Mouse (Mus musculus): Measurements from ENCODE around the gene Olfr522. TPM values are rescaled to one million over a fixed set of nuclear protein-coding genes. Genes with fewer than 3 reads are reported as not detected.
A peak's percentile ranks its signal among the peaks of the same experiment; 100 is the strongest.

Olfr522 gene
- polyA plus RNA-seq, 1 experiment from 2014 or later: not detected

- H3K9me3 ChIP-seq (ENCODE audit: control insufficient read depth, low read length): no peaks in the 10 kb centered on the region
- DNase-seq (ENCODE audit: low spot score): no peak
- H3K4me2 ChIP-seq: peak overlapping the region; percentile 19
- peaks cover 3% of the 10 kb centered on the region for H3K4me1 ChIP-seq (replicated peaks; ENCODE audit: control insufficient read depth, insufficient read depth, low read length)
- H3K36me3 ChIP-seq (ENCODE audit: control insufficient read depth, insufficient read depth, low read length): no peaks in the 10 kb centered on the region
- no peaks in the 10 kb centered on the region for H3K27me3 ChIP-seq (replicated peaks; ENCODE audit: control insufficient read depth, insufficient read depth, low read length)
- no peak overlapping the region for H3K4me3 ChIP-seq (ENCODE audit: low read depth, low read length)
- 82% methylated on average over 3 of the region's 3 CpGs for WGBS
- H3K27ac ChIP-seq (ENCODE audit: low read depth, low read length): no peak overlapping the region
- ATAC-seq (replicated peaks; ENCODE audit: low FRiP score): no peak
- H3K9ac ChIP-seq (ENCODE audit: low read depth, low read length): no peak overlapping the region
Measured at GRCm38 (mm10) chr7:140126934-140127333, 37.6 kb downstream of the Olfr522 start.

DNA sequence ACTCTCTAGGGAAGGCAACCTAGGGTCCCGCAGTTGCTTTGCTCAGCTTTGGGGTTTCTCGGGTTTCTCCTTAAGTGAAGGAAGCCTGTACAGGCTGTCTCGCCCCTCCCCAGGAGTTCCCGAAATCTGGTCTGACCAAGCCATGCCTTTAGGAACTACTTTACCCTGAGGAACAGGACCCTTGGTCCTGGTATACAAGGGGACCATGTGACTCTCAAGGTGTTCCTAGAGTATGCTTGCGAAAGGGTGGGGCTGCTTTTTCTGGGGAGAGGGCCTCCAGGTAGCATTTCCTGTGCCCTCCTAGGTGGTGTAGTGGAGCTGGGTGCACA is 38.6 kb downstream of the Olfr522 start:
- DNase-seq (ENCODE audit: low spot score): no peak
- H3K9ac ChIP-seq (ENCODE audit: low read depth, low read length): peak overlapping the region; percentile 88
- H3K27me3 ChIP-seq (replicated peaks; ENCODE audit: control insufficient read depth, insufficient read depth, low read length): no peaks in the 10 kb centered on the region
- H3K4me2 ChIP-seq: peak overlapping the region; percentile 95
- no peaks in the 10 kb centered on the region for H3K36me3 ChIP-seq (ENCODE audit: control insufficient read depth, insufficient read depth, low read length)
- peaks cover 3% of the 10 kb centered on the region for H3K4me1 ChIP-seq (replicated peaks; ENCODE audit: control insufficient read depth, insufficient read depth, low read length)
- no peaks in the 10 kb centered on the region for H3K9me3 ChIP-seq (ENCODE audit: control insufficient read depth, low read length)
- ATAC-seq (replicated peaks; ENCODE audit: low FRiP score): peak; percentile 4; the same call in 1 of the 2 replicates
- WGBS: 5% methylated on average over 5 of the region's 5 CpGs
- peak overlapping the region; percentile 86 for H3K4me3 ChIP-seq (ENCODE audit: low read depth, low read length)
- H3K27ac ChIP-seq (ENCODE audit: low read depth, low read length): 0 out of 2 replicates have a peak overlapping the region, but pooled peaks have one; percentile 43

- Histone ChIP-seq H3K4me1 (replicated peaks; ENCODE audit: control insufficient read depth, insufficient read depth, low read length) (peaks cover 3% of the 10 kb centered on the region), H3K4me2 (peak overlapping the region; percentile 95), H3K4me3 (ENCODE audit: low read depth, low read length) (peak overlapping the region; percentile 86), H3K27me3 (replicated peaks; ENCODE audit: control insufficient read depth, insufficient read depth, low read length) (no peaks in the 10 kb centered on the region), H3K9me3 (ENCODE audit: control insufficient read depth, low read length) (no peaks in the 10 kb centered on the region), H3K9ac (ENCODE audit: low read depth, low read length) (peak overlapping the region; percentile 88), H3K36me3 (ENCODE audit: control insufficient read depth, insufficient read depth, low read length) (no peaks in the 10 kb centered on the region), H3K27ac (ENCODE audit: low read depth, low read length) (0 out of 2 replicates have a peak overlapping the region, but pooled peaks have one; percentile 43)
- 2% methylated on average over 39 of the region's 40 CpGs for WGBS
- ATAC-seq (replicated peaks; ENCODE audit: low FRiP score): peak; percentile 99
- DNase-seq (ENCODE audit: low spot score): peak; percentile 93
Measured at GRCm38 (mm10) chr7:140125278-140126021, 39.1 kb downstream of the Olfr522 start.

DNA sequence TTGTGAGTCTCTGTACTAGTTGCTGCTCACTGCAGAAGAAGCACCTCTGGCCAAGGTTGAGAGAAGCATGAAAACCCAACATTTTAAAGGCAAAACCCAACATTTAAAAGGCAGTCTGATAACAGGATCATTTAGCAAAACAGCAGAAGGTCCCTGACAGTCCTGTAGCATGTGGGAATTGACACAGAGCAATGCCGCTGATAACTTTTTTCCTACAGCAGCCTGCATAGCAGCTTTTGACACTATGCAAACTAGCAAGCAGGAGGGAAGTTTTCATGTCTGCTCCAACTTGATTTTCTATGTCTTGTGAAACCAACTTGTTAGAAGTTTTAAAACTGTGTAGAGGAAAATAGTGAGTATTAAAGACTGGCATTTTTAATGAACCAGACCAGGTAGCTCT is 40.2 kb downstream of the Olfr522 start:
- ATAC-seq (replicated peaks; ENCODE audit: low FRiP score) (no peak), DNase-seq (ENCODE audit: low spot score) (no peak)
- Histone ChIP-seq H3K36me3 (ENCODE audit: control insufficient read depth, insufficient read depth, low read length) (no peaks in the 10 kb centered on the region), H3K27me3 (replicated peaks; ENCODE audit: control insufficient read depth, insufficient read depth, low read length) (no peaks in the 10 kb centered on the region), H3K27ac (ENCODE audit: low read depth, low read length) (no peak overlapping the region), H3K9me3 (ENCODE audit: control insufficient read depth, low read length) (no peaks in the 10 kb centered on the region), H3K4me3 (ENCODE audit: low read depth, low read length) (no peak overlapping the region), H3K4me1 (replicated peaks; ENCODE audit: control insufficient read depth, insufficient read depth, low read length) (peaks cover 3% of the 10 kb centered on the region), H3K9ac (ENCODE audit: low read depth, low read length) (no peak overlapping the region), H3K4me2 (no peak overlapping the region)
- 76% methylated on average over 1 of the region's 1 CpGs for WGBS

DNA sequence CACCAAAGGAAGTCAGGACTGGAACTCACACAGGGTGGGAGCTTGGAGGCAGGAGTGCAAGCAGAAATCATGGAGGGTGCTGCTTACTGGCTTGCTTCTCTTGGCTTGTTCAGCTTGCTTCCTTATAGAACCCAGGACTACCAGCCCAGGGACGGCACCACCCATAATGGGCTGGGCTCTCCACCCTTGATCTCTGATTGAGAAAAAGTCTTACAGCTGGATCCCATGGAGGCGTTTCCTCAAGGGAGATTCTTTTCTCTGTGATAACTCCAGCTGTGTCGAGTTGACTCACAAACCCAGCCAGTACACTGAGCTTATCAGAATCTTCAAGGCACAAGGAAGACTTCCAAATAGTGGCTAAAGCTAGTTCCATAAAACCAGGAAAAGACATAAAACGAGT is 41.8 kb downstream of the Olfr522 start:
- peaks cover 3% of the 10 kb centered on the region for H3K4me1 ChIP-seq (replicated peaks; ENCODE audit: control insufficient read depth, insufficient read depth, low read length)
- H3K36me3 ChIP-seq (ENCODE audit: control insufficient read depth, insufficient read depth, low read length): no peaks in the 10 kb centered on the region
- no peak overlapping the region for H3K27ac ChIP-seq (ENCODE audit: low read depth, low read length)
- no peaks in the 10 kb centered on the region for H3K9me3 ChIP-seq (ENCODE audit: control insufficient read depth, low read length)
- DNase-seq (ENCODE audit: low spot score): no peak
- 23% methylated on average over 4 of the region's 4 CpGs for WGBS
- H3K4me3 ChIP-seq (ENCODE audit: low read depth, low read length): no peak overlapping the region
- no peak overlapping the region for H3K4me2 ChIP-seq
- no peaks in the 10 kb centered on the region for H3K27me3 ChIP-seq (replicated peaks; ENCODE audit: control insufficient read depth, insufficient read depth, low read length)
- H3K9ac ChIP-seq (ENCODE audit: low read depth, low read length): no peak overlapping the region
- no peak for ATAC-seq (replicated peaks; ENCODE audit: low FRiP score)

DNA sequence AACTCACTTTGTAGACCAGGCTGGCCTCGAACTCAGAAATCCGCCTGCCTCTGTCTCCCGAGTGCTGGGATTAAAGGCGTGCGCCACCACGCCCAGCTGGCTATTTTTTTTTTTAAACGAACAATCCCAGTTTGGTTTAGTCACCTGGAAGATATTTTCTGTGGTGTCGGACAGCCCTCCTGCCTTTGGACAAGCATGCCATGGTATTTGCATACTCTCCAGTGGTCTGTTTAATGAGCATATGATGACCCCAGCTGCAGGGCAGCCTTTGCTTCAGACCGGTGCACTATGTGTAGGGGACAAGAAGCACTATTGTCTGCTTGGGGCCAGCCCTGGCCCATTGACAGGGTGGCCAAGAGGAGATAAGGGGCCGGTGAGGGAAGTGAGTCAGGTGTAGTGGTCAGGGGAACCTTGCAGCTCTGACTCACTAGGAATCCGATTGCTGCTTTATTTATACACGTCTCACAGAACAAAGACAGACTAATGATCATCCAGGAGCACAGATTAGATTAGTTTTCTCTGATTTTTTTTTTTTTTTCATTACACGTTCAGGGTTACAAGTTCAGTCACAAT is 43.1 kb downstream of the Olfr522 start:
- DNase-seq (ENCODE audit: low spot score) (no peak), ATAC-seq (replicated peaks; ENCODE audit: low FRiP score) (no peak)
- Histone ChIP-seq H3K36me3 (ENCODE audit: control insufficient read depth, insufficient read depth, low read length) (no peaks in the 10 kb centered on the region), H3K27ac (ENCODE audit: low read depth, low read length) (no peak overlapping the region), H3K9me3 (ENCODE audit: control insufficient read depth, low read length) (no peaks in the 10 kb centered on the region), H3K4me3 (ENCODE audit: low read depth, low read length) (no peak overlapping the region), H3K4me2 (no peak overlapping the region), H3K9ac (ENCODE audit: low read depth, low read length) (no peak overlapping the region), H3K4me1 (replicated peaks; ENCODE audit: control insufficient read depth, insufficient read depth, low read length) (no peaks in the 10 kb centered on the region; the same call in 1 of the 2 replicates), H3K27me3 (replicated peaks; ENCODE audit: control insufficient read depth, insufficient read depth, low read length) (no peaks in the 10 kb centered on the region)
- 58% methylated on average over 12 of the region's 13 CpGs for WGBS

- Histone ChIP-seq H3K27me3 (replicated peaks; ENCODE audit: control insufficient read depth, insufficient read depth, low read length) (no peaks in the 10 kb centered on the region), H3K36me3 (ENCODE audit: control insufficient read depth, insufficient read depth, low read length) (no peaks in the 10 kb centered on the region), H3K4me2 (no peak overlapping the region), H3K4me1 (replicated peaks; ENCODE audit: control insufficient read depth, insufficient read depth, low read length) (no peaks in the 10 kb centered on the region), H3K27ac (ENCODE audit: low read depth, low read length) (no peak overlapping the region), H3K9me3 (ENCODE audit: control insufficient read depth, low read length) (no peaks in the 10 kb centered on the region), H3K9ac (ENCODE audit: low read depth, low read length) (no peak overlapping the region), H3K4me3 (ENCODE audit: low read depth, low read length) (no peak overlapping the region)
- DNase-seq (ENCODE audit: low spot score) (no peak), ATAC-seq (replicated peaks; ENCODE audit: low FRiP score) (no peak)
- WGBS: 87% methylated on average over 2 of the region's 2 CpGs
Measured at GRCm38 (mm10) chr7:140120484-140120883, 44.1 kb downstream of the Olfr522 start.

DNA sequence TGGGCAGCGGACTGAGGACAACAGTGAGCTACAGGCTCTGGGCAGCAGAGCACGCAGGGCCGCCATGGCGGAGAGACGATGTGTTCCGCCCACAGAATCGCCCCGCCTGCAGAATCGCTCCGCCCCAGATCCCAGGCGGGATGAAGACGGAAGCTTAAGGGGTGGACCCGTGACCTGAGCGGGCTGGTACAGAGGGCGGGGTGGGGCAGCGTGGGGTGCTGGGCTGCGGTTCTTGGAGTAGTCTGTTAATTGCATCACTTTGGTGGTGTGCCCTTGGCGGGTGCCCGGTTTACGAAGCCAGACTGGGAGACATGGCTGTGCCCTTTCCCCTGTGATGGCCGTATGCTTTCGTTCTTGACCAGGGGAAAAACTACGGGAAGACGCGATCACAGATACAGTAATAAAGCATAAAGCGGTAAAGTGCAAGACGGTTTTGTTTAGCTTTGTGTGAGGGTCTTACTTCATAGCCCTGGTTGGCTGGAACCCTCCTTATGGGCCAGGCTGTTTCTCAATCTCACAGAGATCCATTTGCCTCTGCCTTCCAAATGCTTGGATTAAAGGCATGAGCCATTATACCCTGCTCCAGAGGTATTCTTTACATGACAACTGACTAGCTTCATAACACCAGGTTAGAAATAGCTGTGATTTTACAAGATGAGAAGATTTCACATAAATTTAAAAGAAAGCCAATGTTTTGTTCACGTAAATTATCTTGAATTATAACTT is 48.1 kb downstream of the Olfr522 start, which contains the start of gene Echs1:
Gene Echs1 (minus strand): TSS at position 148 of the 726 bp plus-strand sequence.
- Histone ChIP-seq H3K9me3 (ENCODE audit: control insufficient read depth, low read length) (no peaks in the 10 kb centered on the region), H3K4me1 (replicated peaks; ENCODE audit: control insufficient read depth, insufficient read depth, low read length) (no peaks in the 10 kb centered on the region), H3K36me3 (ENCODE audit: control insufficient read depth, insufficient read depth, low read length) (peaks cover 6% of the 10 kb centered on the region; the same call in 1 of the 2 replicates), H3K9ac (ENCODE audit: low read depth, low read length) (peak within 1 kb of the TSS; percentile 72), H3K27ac (ENCODE audit: low read depth, low read length) (peak within 1 kb of the TSS; percentile 63; the same call in 1 of the 2 replicates), H3K27me3 (replicated peaks; ENCODE audit: control insufficient read depth, insufficient read depth, low read length) (no peaks in the 10 kb centered on the region), H3K4me2 (peak within 1 kb of the TSS; percentile 89), H3K4me3 (ENCODE audit: low read depth, low read length) (peak within 1 kb of the TSS; percentile 71)
- DNase-seq (ENCODE audit: low spot score) (peak; percentile 84), ATAC-seq (replicated peaks; ENCODE audit: low FRiP score) (peak; percentile 97)
- 5% methylated on average over 28 of the region's 28 CpGs for WGBS

All from liver, embryonic 11.5 days (tissue).